Mouse (Mus musculus) T-helper 2 cell (primary cell): ENCODE results near the gene Cd72.

ENCODE experiments used
- in situ Hi-C: fragments of 300-600 bp; cut with MboI, MseI; formaldehyde crosslinking; loops from one replicate; pipeline ENCODE4 v1.15.1; 2025; ENCODE audit warnings: high pct_unique_total_duplicates

Cd72 gene

DNA sequence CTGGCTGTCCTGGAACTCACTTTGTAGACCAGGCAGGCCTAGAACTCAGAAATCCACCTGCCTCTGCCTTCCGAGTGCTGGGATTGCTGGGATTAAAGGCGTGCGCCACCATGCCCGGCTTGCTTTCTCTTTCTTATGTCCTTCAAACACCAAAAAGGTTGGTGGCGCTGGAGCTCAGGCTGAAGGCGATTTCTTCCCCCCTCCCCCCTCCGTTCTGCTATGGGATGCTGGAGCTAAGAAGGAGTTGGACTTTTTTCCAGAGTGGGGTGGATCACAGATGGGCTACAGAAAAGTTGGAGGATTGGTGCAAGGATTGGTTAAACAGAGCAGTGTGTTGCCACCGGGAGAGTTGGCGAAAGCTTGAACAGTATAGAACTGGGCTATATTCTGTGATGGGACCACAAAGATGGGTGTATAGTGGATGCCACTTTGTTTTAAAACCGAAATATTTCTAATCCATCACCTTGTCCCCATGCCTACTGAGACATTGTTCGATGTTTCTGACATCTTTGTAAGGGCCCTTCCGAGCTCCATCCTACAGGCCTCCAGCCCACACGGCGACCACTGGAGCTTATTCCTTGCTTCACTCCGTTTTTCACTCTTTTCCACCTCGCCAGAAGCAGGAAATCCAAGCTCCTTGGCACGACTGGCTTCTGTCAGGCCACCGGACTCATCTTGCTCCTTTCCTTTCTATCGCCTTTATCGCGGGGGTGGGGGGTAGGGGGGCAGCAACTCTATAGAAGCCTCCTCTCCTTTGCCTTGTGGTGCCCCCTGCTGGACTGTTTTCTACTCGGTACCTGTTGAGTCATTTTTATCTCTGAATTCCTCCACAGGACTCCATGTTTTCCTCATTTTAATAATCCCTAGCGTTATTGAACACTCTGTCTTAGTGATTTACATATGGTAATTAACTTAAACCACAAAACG lies 24.7 kb upstream of the Cd72 start:
- in situ Hi-C loops = no loop called here

DNA sequence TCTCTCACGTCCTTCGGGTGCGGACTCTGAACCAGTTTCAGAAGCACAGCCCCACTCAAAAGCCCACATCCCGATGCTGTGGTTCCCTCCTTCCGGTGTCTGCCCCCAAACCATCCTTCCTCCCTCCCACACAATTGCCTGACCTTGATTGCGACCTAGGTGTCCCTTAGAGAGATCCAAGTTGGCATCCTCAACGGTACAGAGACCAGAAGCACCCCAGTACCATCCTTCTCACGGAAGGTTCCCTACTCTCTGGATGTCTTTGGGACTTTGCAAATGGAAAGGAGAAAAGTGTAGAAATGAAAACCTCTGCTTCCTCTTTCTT lies 24.1 kb upstream of the Cd72 start:
- in situ Hi-C loops = no loop called here

DNA sequence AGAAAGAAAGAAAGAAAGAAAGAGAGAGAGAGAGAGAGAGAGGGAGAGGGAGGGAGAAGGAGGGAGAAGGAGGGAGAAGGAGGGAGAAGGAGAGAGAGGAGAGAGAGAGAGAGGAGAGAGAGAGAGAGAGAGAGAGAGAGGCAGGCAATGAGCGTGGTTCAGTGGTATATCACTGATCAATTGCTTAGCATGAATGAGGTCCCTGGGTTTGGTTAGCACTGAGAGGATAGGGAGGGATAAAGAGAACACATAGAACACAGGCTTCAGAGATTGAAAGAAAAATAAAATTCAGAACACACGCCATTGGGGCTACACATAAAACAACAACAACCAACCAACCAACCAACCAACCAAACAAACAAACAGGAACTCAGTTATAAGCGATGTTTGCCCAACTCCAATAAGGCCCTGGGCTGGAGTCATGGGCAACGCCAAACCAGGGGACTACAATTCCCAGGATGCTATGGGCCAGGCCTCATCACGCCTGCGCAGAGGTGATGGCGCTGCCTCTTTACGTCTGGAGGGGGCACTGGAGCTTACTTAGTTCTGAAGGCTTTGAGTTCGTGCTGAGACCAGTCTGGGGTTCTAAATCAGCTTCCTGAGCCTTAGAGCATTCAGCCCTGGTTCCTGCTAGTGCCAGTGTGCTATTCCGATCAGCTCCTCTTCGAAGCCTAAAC lies 23.6 kb upstream of the Cd72 start:
- in situ Hi-C loops = no loop called here

DNA sequence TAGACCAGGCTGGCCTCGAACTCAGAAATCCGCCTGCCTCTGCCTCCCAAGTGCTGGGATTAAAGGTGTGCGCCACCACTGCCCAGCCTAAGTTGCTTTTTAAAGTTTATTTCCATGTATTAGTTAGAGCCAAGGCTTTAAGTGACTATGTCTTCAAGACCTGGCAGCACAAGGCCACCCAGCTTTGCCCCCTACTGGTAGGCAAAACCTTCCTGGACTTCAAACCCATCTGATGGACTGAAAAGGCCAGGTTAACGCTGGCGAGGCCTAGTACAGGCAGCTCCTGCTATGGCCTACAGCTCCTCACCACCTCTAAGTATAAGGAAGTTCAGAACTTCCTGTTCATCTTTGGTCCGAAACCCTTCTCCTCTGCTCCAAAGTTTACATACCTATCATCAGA lies 22.2 kb upstream of the Cd72 start:
- in situ Hi-C loops = no loop called here

DNA sequence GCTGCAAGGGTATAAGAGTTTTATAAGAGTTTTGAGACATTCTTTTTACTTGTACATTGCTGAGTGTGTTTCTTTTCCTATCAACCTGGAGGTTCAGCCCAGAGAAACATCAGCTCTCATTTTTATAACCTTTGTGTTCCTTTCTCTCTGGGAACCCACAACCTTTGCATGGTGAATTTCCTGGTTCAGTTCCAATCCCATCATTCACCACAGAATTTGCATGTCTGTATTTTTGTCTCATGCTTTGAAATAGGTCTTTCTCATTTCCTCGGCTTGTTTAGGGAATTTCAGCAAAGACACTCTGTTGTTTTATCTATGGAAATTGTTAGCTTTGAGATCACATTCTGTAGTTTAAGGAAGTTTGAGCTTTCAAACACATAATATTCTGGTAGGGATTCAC lies 19.2 kb upstream of the Cd72 start:
- in situ Hi-C loops = no loop called here

DNA sequence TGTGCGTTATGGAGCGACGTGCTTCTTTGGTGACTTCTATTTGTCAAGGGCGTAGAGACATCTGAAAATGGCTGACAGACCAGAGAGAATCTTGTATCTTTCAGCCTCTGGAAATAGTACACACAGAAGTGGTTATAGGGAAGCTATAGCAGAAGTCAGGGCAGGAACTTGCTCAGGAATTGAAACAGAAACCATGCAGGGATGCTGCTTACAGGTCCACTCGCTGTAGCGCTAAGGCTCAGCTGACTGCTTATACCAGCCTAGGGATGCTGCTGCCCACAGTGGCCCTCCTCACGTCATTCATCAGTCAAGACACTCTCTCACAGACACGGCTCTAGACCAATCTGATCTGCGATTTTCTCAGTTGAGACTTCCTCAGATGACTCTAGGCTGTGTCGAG lies 15.9 kb upstream of the Cd72 start:
- in situ Hi-C loops = no loop called here

DNA sequence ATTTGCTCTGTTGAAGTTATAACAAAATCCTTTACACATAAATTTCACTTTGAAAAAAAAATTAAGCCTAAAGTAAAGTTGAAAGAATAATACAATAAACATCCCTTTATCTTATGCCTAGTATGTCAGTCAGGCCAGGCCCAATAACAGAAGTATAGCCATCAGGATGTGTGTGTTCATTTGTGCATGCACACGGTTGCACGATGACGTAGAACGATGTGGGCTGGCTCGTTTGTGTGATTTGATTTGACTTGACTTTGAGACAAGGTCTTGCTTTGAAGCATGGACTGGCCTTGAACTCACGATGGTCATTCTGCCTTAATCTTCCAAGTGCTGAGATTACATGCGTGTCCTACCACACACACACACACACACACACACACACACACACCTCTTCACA lies 12.4 kb upstream of the Cd72 start:
- in situ Hi-C loops = no loop called here

DNA sequence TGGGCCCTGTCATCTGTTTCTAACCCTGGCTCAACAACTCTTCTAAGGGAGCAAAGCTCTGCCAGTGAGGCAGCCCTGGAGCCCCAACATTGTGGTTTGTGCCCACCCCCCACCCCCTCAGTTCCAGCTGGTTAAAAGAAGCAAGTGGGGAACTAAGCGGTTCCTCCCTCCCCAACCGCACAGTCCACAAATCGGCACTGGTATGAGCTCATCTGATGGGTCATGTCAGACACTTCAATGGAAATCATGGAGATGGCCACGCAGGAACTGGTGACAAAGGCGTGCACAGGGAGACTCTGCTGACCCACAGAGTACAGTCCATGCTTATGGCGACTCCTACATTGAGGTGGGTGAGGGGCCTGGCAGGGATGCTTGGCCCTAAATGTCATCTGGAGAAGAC lies 11.5 kb upstream of the Cd72 start:
- in situ Hi-C loops = no loop called here

DNA sequence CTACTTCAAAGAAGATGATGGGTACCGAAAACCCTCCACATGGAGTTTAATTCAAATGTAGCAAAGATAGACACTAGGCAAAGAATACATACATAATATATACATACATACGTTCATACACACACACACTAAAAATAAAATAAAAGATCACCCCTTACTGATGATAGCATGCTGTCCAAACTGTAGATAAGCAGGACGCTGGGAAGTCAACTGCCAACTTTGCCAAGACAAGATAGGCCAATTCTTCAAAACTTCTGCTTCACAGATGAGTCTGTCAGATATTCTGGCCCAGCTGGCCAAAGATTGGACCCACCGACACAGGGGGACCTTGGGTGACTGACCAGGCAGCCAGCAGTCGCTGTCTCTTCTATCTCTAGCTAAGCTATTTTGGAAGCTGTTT lies 8.7 kb upstream of the Cd72 start:
- in situ Hi-C loops = no loop called here

DNA sequence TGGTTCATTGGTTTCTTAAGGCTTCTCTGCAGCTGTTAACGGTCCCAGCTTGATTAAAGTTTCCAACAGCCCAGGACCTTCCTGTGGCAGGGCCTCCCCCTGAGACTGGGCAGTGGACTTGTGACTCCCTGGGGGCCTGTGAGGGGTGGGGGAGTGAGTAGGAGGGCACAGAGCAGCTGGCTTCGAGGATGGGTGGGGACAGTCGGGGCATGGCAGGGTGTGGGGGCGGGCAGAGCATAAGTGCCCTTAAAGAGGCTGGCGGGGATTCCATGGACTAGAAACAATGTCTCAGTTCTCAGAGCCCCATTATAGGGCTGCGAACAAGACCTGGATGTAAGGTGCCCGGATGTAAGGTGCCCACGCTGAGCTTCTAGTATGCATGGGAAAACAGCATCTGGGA lies 2.7 kb upstream of the Cd72 start:
- in situ Hi-C loops = no loop called here

DNA sequence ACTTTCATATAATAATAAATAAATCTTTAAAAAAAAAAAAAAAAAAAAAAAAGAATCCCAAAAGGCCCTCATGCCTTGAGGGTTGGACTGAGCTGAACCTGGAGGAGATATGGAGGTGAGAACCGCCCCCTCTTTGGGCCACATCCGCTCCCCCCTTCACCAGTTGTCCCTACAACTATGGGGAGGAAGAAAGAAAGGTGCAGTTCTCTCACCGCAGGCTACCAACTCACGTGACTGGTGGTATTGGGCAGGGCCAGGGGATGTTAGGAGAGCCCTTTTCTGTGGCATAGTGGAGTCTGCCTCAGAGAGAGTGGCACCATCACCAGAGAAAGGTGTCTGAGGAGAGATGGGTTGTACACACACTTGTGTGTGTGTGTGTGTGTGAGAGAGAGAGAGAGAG lies 2.0 kb upstream of the Cd72 start:
- in situ Hi-C loops = no loop called here

DNA sequence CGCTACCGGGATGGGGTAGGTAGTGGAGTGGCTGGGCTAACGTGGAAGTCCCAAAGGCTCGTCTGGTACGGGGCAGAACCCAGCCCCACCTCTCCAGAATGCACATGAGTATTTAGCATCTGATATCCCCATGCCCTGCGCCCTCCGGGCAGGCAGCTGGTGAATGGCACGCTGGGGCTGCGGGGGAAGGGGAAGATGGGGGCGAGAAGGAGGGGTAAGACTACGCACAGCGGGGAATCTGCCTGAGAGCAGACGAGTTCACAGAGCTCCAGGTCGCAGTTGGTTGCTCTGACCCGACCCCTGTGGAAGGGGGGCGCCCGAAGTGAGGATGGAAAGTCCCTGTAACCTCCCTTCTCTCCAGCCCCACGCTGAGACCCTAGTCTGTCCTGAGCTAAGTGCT lies 1.0 kb downstream of the Cd72 start:
- in situ Hi-C loops = no loop called here

DNA sequence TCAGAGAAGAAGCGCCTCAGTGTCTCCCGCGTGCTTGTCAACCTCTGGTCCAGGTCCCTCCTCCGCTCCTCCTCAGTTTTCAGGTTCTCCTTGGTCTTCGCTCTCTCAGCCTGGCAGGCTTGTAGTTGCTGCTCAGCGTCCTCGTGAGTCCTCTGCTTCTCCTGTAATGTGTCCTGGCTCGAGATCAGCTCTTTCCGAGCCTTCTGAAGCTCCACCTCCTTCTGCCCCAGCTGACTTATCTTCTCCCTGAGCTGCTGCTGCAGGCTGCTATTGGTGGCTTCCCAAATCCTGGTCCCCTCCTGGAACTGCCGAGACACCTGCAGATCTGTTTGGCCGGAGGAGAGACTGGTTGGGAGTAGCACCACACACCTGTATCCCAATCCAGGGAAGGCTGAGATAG lies 2.1 kb downstream of the Cd72 start:
- in situ Hi-C loops = no loop called here

DNA sequence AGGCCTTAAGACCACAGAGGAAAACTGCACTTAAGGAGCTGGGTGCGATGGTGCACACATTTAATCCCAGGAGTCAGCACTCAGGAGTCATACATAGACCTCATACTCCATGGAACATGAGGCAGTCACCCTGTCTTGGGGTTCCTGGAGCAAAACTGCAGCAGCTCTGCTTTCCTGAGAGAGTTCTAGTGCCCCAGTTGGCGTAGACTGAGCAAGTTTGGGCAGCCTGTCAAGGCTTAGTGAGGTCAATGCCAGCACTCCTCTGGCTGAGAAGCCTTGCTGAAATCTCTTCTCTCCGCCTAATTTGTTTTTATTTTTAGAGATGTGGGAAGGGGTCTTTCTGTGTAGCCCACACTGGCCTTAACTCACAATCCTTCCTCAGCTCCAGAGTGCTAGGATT lies 5.9 kb downstream of the Cd72 start:
- in situ Hi-C loops = loop anchor here (10.0 kb wide), 1 partner anchor 404 kb away; the partner anchor contains the start of gene Fam214b

DNA sequence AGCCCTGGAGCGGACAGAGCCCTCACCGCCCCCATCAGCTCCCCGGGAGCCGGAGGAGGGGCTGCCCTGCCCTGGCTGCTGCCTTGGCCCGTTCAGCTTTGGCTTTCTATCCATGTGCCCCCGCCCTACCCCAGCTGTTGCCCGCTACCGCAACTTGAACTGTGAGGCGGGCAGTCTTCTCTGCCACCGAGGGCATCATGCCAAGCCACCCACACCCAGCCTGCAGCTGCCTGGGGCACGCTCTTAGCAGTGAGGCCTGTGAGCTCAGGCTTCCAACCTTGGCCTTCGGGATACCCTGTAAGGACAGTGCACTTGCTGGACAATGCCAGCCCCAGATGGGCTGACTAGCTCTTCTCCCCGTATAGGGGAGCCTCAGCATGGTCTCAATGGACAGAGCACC lies 7.2 kb downstream of the Cd72 start:
- in situ Hi-C loops = loop anchor here (10.0 kb wide), 1 partner anchor 402 kb away; the partner anchor contains the start of gene Fam214b

DNA sequence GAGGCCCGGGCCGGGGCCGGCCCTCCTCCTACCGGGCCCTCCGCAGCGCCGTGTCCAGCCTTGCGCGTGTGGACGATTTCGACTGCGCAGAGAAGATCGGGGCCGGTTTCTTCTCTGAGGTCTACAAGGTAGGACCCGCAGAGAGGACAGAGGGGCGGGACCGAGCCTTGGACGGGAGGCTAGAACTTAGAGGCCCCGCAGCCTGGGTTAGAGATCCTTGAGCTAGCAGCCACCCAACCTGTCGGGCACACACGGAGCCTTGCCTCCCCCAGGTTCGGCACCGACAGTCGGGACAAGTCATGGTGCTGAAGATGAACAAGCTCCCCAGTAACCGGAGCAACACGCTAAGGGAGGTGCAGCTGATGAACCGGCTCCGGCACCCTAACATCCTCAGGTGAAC lies 10.9 kb downstream of the Cd72 start:
- in situ Hi-C loops = loop anchor here (5.0 to 10.0 kb wide), 2 partner anchors 39 to 399 kb away; partner anchors contain the start of genes Fam214b and Sit1

DNA sequence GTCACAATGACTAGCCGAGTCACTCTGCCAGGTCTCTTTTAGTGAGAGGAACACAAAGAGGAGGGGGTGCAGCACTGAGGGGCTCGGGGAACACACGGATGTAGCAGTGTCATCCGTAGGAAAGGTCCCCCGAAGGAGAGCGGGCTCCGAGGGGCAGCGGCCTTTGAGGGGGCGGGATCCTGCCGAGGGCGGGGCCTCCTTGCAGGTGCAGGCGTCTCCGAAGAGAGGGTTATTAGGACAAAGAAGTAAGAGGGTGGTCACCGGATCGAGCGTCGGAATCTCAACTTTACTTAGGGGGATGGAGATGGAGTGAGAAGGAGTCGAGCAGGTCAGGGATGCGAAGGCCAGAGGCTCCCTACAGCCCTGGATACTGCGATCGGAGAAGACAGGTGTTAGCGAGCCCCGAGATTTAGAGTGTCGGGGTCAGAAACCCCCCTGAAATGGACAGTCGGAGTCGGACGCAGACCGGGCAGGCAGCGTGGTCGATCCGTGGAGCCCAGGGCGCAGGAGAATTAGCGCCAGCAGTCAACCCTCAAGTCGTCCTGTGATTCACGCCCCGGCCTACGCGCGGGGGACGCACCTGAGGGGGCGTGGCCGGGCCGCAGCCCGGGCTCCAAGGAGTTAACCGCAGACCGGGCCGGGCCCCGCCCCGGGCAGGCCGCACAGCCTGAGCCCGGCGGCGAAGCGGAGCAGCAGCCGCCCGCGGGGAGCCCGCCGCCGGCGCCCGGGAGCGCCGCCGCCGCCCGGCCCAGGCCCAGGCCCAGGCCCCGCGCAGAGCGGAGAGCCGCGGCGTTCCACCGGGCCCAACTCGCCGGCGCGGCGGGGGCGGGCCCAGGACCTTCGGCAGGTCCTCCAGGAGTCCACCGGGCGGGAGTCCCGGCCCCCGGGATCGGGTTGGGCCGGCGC lies 11.7 kb downstream of the Cd72 start:
- in situ Hi-C loops = loop anchor here (5.0 to 10.0 kb wide), 2 partner anchors 40 to 398 kb away; partner anchors contain the start of genes Fam214b and Sit1

DNA sequence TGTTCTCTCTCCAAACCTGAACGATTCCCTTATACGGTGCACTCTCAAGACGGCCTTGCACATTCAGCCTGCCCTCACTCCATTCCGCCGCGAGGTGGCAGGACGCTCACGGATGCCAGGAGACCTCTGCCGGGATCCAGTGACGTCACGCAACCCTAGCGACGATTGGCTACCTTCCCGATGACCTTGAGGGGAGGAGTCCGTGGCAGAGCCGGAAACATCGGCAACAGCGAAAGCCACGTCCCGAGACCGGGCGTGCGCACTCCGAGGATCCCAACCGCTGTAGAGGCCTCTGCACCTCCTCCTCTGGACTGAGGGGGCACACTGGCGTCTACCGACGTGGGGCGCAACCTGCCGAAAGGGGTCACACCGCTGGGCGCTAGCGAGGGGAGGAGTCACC lies 12.4 kb downstream of the Cd72 start:
- in situ Hi-C loops = loop anchor here (5.0 to 10.0 kb wide), 2 partner anchors 40 to 397 kb away; partner anchors contain the start of genes Fam214b and Sit1

DNA sequence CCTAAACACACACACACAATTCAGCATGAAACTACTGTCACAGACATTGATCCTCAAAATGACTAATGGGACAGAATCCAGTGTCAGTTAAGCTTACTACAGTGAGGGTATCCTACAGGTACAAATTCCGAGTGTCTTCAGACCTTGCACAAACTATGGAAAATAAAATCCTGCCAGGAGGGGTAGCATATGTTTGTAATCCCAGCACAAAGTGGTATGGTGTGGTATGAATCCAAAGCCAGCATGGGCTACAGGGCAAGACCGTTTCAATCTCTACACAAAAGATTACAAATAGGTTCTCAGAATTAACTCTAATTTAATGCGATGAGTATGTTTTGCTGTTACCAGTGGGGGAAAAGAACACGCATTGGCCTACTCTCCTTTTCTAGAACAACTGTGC lies 12.8 kb downstream of the Cd72 start, which contains the start of gene Tesk1:
Gene Tesk1, plus strand, starts transcription at position 301 of the 400 bp plus-strand sequence.
- in situ Hi-C loops = loop anchor here (5.0 to 10.0 kb wide), 2 partner anchors 41 to 397 kb away; partner anchors contain the start of genes Fam214b and Sit1

DNA sequence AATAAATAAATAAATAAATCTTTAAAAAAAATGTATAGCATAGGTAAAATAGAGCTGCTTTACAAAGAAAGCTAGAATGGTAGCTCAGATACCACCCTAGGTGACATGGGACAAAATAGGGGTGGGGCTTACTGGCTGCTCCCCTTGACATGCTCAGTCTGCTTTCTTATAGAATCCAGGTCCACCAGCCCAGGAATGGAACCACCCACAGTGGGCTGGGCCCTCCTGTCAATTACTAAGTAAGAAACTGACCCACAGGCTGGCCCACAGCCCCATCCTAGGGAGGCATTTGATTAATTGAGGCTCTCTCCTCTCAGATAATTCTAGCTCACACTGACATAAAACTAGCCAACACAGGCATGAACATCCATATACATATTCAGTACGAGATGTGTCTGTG lies 21.6 kb downstream of the Cd72 start:
- in situ Hi-C loops = no loop called here

DNA sequence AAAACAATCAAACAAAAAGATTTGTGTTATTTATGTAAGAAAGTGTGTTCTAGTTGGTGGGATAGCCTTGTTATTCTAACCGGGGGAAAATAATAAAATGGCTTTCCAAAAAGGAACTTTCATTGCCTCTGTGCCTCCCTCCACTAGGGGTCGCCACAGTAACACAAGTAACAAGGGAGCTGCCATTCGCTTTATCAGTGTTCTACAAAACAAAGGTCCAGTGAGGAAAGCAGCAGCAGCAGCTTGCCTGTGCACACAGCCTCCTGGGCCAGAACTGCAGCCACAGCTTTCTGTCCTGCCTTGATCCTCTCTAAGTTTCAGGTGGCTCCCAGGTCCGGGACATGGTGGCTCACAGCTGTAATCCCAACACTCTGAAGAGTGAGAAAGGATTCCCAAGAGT lies 22.7 kb downstream of the Cd72 start:
- in situ Hi-C loops = no loop called here

DNA sequence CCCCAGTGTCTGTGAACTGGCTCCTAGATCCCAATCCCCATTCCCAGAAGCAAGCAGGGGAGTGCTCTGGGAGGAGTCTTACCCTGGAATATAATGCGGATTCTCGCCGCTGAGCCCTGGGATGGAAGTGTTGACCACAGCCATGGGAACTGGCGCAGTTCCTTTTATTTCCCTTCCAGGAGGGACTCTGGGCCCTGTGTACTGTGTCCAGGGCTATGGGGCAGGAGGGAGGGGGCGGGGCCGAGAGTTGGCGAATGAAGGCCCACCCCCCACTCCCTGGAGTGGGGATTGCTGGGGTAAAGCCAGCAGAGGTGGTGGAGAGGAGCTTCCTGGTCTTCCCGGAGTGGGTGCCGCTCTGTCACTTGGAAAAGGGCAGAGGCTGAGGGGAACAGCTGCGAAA lies 25.5 kb downstream of the Cd72 start, which contains the start of gene Fam166b:
Gene Fam166b, minus strand, starts transcription at position 189 of the 400 bp plus-strand sequence.
- in situ Hi-C loops = no loop called here
